Mouse (Mus musculus) R1 (cell line): ENCODE measurements around the gene Ubac1.
A peak's percentile ranks its signal among the peaks of the same experiment; 100 is the strongest.

Source experiments
- DNase-seq: peaks from one replicate; pipeline ENCODE4 v3.0.0-alpha.2; 2018; ENCODE audit warnings: low read depth, low spot score

Ubac1 gene

DNA sequence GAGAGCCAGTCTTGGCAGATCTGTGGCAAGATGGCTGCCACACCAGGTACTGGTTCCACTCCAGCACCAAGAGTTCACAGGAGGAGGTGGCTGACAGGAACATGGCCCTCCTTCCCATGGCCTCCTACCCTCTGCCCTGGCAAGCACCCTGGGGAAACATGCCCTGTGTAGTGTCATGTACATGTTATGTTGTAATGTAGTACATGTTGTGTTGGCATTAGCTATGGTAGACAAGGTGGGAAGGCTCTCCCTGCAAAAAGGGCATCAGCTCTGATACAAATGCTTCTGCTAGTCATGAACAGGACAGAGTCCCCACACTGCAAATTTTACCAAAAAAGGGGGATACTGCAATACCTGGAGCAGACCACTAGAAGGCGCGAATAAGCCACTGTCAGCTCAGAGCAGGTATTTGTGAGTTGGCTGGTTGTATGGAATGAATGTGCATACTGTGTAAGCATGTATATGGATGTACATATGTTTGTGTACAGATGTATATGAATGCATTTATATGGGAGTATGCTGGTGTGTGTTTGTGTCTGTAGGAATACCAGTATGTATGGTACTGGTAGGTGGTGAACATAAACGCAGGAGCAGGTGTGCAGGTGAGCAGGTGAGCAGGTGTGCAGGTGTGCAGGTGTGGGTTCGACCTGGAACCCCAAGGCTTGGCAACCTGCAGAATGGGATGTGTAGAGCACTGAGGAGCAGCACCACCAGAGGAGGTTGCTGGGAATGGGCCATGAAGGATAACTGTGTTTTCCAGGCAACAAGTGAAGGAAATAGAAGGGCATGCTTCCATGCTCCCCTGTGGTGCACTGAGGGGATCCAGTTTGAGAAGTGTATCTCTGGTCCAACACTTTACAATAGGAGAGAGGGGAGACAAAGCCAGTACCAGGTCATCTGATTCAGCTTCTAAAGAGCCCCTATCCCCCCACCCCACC lies 2.9 kb upstream of the Ubac1 start:
- peak; percentile 66 for DNase-seq

DNA sequence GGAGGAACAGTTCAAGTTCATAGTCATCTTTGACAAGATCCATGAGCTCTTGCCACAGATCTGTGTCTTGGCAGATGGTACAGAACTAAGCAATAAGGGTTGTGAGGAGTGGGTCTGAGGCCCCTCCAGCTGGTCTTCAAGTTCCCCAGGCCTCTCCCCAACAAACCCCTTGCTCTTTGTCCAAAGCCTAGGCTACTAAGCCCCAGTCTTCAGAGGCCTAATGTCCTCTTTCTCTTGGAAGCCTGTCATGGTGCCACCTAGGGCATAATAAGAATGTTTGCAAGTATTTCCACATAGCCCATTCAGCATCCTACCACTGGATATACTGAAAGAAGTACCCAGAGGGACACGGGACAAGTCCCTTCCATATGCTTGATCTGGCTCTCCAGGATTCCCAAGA lies 1.1 kb upstream of the Ubac1 start:
- DNase-seq, result no peak

DNA sequence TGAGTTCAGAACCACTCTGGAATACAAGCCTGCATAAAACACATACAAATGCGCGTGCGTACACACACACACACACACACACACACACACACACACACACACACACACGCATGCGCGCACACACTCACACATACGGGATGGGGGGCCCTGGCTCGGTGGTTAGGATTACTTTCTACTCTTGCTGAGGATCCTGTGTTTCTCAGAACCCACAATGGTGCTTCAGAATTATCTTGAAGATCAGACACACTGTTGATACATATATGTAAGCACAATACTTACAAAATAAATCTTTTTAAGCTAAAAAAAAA lies 665 bp upstream of the Ubac1 start:
- no peak for DNase-seq

DNA sequence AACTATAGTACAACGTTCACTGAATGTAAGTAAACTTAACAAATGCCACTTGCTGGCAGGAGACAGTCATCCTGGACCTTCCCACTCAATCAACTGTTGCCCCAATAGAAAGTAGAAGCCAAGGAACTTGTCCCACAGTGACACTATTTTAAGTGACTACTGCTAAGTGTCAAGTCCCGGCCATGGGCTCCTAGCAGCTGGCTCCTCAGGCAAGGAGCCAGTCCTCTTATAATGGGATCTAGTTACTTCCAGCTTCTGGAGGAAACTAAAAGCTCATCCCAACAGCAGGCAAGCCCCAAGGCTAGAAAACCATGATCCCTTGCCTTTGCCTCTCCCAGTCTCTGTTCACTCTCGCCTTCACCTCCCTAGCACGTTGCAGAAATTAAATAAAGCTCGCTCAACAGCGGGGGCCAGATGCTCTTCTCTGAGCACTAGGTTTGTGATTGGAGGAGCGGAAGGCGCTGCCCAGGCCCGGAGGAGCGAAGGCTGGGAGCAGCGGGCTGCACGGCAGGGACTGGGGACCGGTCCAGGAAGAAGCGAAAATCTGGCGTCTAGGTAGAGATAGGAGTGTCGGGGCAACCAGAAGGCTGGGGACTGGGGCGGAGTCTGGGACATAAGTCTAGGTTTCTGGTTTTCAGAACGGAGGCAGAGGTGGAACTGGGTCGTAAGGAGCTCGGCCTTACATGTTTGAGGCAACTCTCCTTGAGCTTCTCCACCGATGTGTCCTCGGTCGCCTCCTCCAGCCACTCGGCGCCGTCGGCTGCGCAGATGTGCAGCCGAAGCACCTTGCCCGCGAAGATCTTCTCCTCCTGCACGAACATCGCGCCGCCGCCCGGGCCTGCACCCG lies 610 bp downstream of the Ubac1 start:
- no peak for DNase-seq

DNA sequence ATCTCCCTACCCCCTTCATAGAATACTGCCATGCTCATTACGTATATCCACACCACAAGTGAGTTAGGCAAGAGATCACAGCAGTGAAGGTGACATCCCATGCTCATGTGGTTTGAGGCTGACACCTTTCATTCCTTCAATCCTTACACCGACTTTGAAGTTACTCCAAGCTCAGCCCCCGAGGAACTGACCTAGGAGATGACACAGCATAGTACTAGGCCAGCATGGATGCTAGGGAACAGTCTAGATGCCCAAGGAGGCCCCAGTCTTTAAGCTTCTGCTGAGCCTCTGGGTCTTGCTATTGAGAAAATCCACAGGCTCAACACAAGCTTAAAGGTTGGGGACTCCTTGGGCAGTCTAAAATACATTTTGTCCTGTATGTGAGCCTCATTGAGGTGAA lies 1.6 kb downstream of the Ubac1 start:
- no peak for DNase-seq

DNA sequence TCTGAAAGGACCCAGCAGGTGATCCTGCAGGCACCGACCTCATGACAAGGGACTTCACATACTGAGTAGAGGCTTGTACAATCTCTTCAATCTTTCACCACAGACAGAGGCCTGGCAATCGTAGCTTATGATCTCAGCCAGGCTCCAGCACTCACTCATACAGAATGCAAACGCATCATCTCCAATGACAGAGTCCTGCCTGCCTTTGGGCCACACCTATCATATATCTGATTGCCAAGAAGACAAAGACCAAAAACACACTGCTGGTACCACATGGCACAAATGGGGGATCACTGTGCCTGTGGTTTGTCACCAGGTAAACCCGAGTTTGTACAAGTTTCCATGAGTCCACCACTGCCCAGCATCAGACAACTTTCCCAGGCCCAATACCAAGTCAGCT lies 4.2 kb downstream of the Ubac1 start:
- no peak for DNase-seq

DNA sequence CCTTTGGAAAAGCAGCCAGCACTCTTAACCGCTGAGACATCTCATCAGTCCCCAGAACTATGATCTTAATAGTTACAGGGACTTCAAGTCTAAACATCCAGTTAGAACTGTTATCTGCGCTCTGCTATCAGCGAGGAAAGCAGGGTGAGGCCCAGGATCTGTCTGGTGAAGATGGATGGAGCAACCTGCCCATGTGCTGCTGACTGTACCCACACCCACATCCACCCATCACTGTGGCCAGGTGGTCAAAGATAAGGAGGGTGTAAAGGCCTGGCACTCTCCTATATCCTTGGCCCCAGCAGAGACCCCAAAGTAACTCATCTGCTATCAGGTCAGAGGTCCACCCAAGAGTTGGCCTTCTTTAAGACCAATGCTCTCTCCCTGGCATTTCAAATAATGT lies 7.9 kb downstream of the Ubac1 start:
- no peak for DNase-seq

DNA sequence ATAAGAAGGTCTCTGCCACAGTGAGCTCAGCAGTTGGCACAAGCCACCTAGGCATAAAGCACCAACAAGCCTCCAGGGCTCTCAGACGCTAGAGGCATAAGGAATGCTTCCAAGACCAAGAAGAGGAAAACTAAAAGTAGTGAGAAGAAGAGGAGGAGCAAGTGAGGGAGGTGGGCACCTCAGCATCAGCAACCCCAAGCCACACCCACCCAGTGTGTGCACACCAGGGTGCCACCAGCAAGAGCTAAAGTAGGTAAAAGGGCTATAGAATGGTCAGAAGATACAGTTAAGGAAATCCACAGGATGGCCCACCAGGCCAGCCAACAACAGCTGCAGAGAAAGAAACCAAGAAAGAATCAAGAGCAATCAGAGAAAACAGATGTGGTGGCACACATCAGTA lies 10.1 kb downstream of the Ubac1 start:
- DNase-seq, result no peak

DNA sequence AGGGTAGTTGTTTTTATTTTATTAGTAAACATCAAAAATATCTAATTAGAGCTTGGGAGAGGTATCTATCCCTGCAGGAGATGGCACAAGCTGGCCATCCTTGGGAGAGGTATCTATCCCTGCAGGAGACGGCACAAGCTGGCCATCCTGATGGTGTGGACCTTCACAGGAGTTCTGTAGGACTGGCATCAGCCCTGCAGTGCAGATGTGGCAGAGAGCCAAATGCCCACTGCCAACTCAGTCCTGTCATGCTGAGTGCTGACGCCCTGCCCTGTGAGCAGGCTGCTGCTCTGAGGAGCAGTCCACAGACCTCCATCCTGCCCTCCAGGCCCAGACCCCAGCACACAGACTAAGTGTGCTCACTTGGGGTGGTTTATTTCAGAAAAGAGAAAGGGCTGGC lies 19.5 kb downstream of the Ubac1 start:
- no peak for DNase-seq

DNA sequence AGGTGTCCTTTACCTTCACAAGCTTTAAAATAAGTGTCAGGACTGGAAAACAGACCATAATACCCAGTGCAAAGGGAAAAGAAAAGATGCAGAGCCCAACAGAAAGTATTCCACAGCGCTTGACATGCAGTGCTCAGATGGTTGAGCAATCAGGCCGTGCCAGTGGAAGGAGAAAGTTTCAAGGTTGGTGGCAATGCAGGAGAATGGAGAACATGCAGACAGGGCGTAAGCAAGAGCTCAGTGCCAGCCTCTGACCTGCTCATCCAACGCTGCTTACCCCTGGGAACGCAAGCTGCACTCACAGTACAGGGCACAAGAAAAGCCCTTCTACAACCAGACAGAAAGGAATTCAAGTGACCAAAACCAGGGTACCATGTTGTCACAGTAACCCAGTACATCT lies 20.4 kb downstream of the Ubac1 start:
- DNase-seq, result no peak

DNA sequence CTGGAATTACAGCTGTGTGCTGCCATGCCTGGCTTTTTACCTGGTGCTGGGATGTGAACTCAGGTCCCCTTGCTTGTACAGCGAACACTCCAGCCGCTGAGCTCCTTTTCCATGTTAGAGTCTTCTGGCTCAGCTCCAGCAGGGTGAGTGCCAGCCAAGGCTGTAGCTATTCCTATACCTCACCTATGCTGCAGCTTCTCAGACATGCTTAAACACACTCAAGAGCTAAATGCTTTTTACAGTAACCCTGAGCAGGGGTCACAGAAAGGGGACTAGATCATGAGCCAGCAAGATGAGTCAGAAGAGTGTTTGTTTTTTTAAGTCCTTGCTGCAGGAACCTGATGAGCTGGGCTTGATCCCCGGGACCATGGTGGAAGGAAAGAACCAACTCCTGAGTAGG lies 23.8 kb downstream of the Ubac1 start:
- DNase-seq, result no peak

DNA sequence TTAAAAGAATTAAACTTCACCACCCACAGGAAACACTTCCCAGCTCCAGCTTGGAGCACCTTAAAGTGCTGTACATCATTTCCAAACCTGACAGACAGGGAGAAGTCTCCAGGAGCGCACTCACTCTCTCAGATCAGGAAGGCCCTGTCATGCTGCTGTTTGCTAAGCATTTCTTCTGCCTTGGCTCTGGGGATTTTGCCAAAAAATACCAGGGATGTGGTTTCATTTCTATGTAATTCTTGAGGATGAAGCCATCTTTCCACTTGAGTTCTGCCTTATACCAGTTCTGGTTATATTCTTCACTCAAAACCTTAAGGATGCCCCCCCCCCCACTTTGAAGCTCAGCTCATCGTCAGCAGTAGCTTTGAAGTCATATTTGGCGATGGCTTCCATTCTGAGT lies 26.8 kb downstream of the Ubac1 start:
- no peak for DNase-seq

DNA sequence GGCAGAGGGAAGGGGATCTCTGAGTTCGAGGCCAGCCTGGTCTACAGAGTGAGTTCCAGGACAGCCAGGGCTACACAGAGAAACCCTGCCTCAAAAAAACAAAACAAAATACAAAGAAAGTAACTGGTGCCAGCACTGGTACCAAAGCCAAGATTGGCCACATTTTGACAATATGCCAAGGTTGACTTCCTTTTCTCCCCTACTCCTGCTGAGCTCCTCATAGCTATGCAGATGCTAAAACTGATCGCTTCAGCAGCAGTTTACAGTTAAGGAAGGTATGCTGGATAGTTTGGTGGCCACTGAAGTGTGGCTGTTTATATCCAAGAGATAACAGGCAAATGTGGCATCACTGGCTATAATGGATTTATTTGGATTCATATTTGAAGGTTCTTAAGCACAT lies 29.3 kb downstream of the Ubac1 start:
- DNase-seq, result no peak

DNA sequence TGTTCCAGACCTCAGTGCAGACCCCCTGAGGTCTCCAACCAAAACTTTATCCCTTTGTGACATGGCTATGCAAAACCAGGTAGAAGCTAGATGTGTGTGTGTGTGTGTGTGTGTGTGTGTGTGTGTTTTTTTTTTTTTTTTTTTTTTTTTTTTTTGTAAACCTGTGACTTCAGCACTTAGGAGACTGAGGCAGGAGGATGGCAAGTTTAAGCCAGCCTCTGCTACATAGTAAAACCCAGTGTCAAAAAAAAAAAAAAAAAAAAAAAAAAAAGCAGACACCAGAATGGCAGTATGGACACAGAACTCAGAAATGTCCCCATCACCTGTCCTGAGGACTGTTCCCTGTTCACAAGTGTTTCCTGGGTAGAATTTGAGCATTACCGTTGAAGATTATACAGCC lies 31.9 kb downstream of the Ubac1 start:
- no peak for DNase-seq

DNA sequence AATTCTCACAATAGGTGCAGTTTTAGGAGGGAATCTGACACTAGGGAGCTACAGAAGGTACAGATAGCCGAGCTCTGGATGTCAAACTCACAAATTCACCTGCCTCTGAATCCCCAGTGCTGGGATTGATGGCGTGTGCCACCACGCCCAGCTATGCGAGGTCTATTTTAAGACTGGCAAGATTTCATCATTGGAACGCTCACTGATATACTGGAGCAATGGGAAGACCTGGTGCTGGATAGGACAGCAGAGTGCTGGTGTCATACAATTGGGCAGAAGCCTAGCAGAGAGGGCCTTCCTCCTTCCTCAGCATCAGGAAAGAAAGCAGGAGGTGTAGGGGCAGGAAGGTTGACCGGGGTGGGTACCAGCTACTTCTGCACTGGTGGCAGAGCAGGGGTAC lies 33.7 kb downstream of the Ubac1 start:
- DNase-seq, result no peak

DNA sequence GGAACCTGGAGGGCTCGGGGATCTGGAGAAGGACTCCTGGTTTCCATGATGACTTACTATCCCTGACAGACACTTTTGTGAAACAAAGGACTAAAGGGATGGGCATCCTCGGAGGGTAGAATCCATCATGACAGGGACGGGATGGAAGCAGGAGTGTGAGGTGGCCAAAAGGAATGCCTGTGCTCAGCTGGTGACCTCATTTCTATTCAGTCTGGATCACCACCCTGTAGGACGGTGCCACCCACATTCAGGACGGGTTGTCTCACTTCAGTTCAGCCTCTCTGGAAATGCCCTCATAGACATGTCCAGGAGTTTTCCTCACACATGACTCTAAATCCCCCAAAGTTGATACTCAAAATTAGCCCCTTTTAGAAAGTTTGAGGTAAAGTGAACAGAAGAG lies 34.9 kb downstream of the Ubac1 start:
- no peak for DNase-seq

DNA sequence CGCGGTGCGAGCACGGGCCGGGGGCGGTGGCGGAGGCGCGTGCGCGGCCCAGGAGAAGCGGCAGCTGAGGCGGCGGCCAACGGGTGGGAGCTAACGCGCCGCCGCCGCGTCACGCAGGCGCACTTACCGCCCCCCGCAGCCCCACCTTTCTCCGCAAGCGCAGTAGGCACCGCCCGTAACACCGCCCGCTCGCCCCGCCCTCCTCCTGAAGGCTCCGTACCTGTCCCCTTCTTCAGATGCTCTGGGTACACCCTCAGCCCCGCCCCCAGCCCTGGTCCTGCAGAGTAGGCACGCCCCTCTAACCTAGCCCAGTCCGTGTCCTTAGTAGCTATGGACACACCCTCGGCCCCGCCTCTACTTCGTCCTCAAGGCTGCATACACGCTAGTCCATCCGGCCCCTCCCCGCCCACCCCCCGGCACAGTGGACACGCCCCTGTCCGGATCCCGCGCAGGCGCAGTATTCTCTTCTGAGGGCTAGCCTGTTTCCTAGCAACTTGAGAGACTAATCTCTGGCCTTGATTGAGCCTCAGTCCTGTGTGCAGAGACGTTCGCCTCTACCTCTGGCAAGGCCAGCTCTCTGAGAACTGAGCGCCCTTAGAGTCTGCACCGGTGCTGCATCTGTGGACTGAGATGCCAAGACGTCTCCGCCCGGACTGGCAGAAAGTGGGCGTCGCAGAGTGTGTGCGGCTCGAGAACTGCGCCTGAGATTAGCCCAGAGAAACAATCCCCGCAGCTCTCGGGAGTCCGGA lies 38.2 kb downstream of the Ubac1 start, which contains the start of gene Camsap1:
Camsap1 (minus strand) TSS at position 124 of the 749 bp plus-strand sequence.
- DNase-seq, result peak; percentile 100

DNA sequence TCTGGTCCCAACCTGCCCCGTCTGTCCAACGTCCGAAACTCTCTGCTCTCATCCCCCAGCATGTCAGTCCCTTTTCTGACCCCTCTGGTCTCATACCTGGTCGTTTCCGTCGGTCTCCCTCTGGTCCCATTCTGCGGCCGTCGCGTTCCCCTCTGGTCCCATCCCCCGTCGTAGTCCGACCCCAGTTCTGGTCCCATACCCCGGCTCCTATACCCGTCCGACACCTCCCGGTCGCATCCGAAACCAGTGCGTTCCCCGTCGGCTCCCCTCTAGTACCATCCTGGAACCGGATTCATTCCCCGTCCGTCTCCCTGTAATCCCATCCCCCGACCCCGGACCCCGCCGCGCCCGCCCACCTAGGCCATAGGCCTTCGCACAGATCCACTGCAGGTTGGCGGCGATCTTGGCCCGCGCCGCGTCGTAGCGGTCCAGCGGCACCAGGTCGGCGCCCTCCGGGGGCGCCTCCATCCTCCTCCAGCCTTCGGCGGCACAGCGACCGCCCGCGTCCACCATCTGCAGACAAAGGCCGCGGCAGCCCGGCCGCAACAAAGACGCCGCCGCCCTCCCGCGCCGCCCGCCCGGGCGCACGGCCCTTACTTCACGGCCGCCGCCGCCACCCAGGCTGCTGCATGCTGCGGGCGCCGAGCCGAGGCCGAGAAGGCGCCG lies 39.0 kb downstream of the Ubac1 start:
- DNase-seq, result peak; percentile 55

DNA sequence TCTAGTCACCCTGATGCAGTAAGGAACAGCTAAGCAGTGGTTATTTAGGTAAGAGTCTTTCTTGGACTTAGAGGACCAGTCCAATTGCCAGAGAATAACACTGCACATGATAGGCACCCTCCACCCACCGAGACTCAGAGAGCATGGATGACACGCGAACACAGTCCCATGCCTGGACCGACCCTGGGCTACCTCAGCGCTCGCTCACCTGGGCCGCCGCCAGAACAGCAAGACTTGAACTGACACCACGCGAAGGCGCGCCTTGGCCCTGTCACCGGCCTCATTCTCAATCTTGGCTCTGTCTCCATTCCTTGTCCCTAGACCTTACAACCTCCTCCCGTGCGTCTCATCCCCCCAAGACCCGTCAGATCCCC lies 39.5 kb downstream of the Ubac1 start:
- DNase-seq, result peak; percentile 33

DNA sequence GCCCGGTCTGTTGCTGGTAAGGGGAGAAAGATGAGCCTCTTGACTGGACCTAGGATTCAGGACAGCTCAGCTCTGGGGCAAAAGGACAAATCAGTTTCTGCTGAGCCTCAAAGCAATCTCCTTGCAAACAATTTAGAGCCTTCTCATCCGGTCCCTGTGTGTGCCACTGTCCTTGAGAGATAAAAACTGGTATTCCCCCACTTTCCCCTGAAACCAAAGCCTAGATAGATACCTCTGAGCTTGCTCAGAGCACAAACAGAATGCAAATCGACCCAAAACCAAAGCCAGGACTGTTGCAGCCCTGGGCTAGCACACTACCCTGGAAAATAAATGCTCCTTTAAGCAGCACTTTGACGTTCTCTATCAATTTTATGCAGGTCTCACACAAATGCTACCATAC lies 42.5 kb downstream of the Ubac1 start:
- DNase-seq, result no peak

DNA sequence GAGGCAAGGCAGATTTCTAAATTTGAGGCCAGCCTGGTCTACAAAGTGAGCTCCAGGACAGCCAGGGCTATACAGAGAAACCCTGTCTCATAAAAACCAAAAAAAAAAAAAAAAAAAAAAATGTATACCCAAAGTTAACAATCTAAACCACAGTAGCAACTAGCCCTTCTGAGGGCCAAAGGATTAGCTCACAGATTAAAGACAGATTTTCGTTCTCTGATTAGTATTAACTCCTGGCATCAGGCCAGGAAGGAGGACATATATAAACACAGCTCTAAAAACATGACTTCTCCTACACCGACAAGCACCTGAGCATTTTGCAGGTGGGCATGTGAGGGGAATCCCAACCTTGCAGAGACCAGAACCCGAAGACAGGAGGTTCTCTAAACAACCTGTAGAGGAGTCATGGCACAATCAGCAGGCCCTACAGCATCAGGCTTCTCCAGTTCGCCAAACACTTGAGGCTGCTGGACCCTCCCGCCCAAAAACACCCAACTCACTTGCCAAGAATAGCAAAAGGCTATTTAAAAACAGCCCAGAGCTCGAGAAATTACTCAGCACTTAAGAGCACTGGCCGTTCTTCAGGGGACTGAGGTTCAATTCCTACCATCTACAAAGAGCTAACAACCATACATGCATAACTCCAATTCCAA lies 43.8 kb downstream of the Ubac1 start:
- DNase-seq, result no peak
